Mouse (Mus musculus) intestine, embryonic 14.5 days (tissue): ENCODE data around the gene Krtcap2. TPM values are rescaled to one million over a fixed set of nuclear protein-coding genes. Genes with fewer than 3 reads are reported as not detected.

ENCODE experiments used
- ATAC-seq: fragments of 200-750 bp; cut with Nextera tagmentation; replicated peaks from 2 replicates; pipeline ENCODE4 v1.8.0; 2017; ENCODE audit warnings: low read depth, moderate number of reproducible peaks, moderate TSS enrichment, moderate library complexity; ENCODE audit not compliant: low FRiP score, low TSS enrichment
- DNase-seq: peaks from one replicate; pipeline ENCODE4 v3.0.0-alpha.2; 2018; ENCODE audit warnings: low spot score
- H3K27ac ChIP-seq: fragments of 300-500 bp; sonication (generic); 2 replicates; pipeline ENCODE4 v1.5.1; 2014; ENCODE audit warnings: low read depth, mild to moderate bottlenecking, control low read depth
- H3K27me3 ChIP-seq: fragments of 300-500 bp; sonication (generic); replicated peaks from 2 replicates; pipeline ENCODE4 v1.6.1; 2014; ENCODE audit warnings: low read length, control low read depth; ENCODE audit not compliant: control insufficient read depth, insufficient read depth
- H3K36me3 ChIP-seq: fragments of 300-500 bp; sonication (generic); 2 replicates; pipeline ENCODE4 v1.6.1; 2014; ENCODE audit warnings: low read length, control low read depth; ENCODE audit not compliant: control insufficient read depth, insufficient read depth
- H3K4me1 ChIP-seq: fragments of 300-500 bp; sonication (generic); replicated peaks from 2 replicates; pipeline ENCODE4 v1.6.1; 2014; ENCODE audit warnings: low read length, control low read depth, mixed read lengths; ENCODE audit not compliant: control insufficient read depth, insufficient read depth
- H3K4me2 ChIP-seq: fragments of 300-500 bp; sonication (generic); 2 replicates; pipeline ENCODE4 v1.6.1; 2014; ENCODE audit warnings: low read length
- H3K4me3 ChIP-seq: fragments of 300-500 bp; sonication (generic); 2 replicates; pipeline ENCODE4 v1.5.1; 2014; ENCODE audit warnings: low read depth, low read length, control low read depth, mixed read lengths
- H3K9ac ChIP-seq: fragments of 300-500 bp; sonication (generic); 2 replicates; pipeline ENCODE4 v1.6.1; 2014; ENCODE audit warnings: mild to moderate bottlenecking, low read length
- H3K9me3 ChIP-seq: fragments of 300-500 bp; sonication (generic); 2 replicates; pipeline ENCODE4 v1.6.1; 2016; ENCODE audit warnings: low read length, control low read depth; ENCODE audit not compliant: control insufficient read depth
- WGBS: fragments of 180-500 bp; shearing (Covaris S2); extraction: QIAGEN DNeasy Blood & Tissue Kit; methylation state at CpG from one replicate; pipeline ENCODE4 v1.1.7; 2014; 5-methylcytosine and 5-hydroxymethylcytosine counted together
- polyA plus RNA-seq: library from polyadenylated mRNA; unstranded; fragments of >200 nt; fragmentation: Nextera tagmentation; extraction: Ambion mirVana; gene quantifications from 2 replicates; pipeline ENCODE4 v1.2.1, GENCODE M21; 2014

Gene Krtcap2
- 331 and 346 TPM in 2 replicates for polyA plus RNA-seq

DNA sequence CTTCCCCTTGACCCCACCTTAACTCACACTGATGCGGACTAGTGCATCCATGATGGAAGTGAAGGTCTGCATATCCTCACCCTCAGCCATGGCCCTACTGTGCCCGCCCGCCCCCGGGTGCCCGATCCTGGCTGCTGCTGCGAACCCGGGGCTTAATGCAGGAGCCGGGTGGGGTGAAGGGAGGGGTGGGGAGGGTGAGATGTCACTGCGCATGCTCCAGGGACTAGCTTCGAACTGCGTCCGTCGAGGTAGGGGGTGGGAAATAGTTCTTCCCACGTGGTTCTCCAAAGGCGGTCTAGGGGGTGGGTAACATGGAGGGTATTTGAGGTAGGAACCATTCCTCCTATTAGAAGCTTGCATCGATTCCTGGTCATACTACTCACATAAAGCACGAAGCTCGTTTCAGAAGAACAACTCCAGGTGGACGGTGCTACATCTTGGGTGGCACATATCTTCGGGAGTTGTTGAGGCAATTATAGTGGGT, at the start of gene Krtcap2:
Gene Krtcap2, plus strand, starts transcription at position 279 of the 484 bp plus-strand sequence.
- Histone ChIP-seq H3K9me3 (no peaks in the 10 kb centered on the region), H3K27ac (peak within 1 kb of the TSS; percentile 52), H3K36me3 (peaks cover 9% of the 10 kb centered on the region), H3K4me1 (peaks cover 23% of the 10 kb centered on the region), H3K9ac (peak within 1 kb of the TSS; percentile 71), H3K27me3 (no peaks in the 10 kb centered on the region), H3K4me3 (peak within 1 kb of the TSS; percentile 65), H3K4me2 (peak within 1 kb of the TSS; percentile 89)
- ATAC-seq (peak; percentile 28), DNase-seq (no peak)
- WGBS = 3% methylated on average over 20 of the region's 20 CpGs

DNA sequence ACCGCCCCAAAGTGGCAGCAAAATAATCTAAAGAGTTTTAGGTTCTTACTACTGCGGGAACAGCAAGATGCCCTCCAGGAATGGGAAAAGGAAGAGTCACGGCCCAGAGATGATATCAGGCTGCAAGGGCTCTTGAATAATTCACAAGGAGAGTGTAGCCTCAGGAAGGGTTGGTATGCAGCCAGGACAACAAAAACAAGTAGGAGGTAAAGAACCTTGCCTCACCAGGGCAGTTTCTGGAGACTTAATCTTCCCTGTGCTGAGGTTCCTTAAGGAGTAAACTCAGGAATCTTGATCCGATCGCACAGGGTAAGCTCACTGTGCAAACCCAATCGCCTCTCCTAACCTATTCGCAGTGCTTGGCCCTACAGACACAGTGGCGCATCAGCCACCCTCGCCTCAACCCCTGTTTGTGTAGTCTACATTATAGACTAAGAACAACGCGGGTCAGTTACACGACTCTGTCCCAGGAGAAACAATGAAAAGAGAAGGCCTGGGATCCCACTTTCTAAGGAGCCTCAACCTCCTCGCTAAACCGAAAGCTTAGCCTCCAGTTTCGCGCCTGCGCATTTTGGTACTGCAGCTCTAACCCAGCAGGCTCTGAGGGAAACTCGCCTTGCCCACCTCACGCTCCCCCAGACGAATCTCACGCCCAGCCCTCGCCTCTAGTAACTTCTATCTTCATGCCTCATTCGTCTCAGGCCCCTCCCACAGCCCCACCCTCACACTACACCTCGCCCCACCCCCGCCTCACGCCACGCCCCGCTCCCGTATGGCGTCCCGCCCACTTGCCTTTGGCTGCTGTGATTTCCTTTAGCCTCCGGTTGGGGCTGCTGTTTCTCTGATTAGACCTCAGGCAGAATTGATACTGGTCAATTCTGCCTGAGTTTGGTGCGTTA, 49.5 kb upstream of the Krtcap2 start:
- H3K9ac ChIP-seq = peak overlapping the region; percentile 63
- no peaks in the 10 kb centered on the region for H3K27me3 ChIP-seq
- no peaks in the 10 kb centered on the region for H3K9me3 ChIP-seq
- 8% methylated on average over 33 of the region's 33 CpGs for WGBS
- H3K27ac ChIP-seq = peak overlapping the region; percentile 85
- peak; percentile 98 for ATAC-seq
- peak overlapping the region; percentile 42 for H3K4me3 ChIP-seq
- H3K4me1 ChIP-seq = peaks cover 6% of the 10 kb centered on the region; the same call in 1 of the 2 replicates
- peak overlapping the region; percentile 69 for H3K4me2 ChIP-seq
- no peaks in the 10 kb centered on the region for H3K36me3 ChIP-seq
- DNase-seq = peak; percentile 92

DNA sequence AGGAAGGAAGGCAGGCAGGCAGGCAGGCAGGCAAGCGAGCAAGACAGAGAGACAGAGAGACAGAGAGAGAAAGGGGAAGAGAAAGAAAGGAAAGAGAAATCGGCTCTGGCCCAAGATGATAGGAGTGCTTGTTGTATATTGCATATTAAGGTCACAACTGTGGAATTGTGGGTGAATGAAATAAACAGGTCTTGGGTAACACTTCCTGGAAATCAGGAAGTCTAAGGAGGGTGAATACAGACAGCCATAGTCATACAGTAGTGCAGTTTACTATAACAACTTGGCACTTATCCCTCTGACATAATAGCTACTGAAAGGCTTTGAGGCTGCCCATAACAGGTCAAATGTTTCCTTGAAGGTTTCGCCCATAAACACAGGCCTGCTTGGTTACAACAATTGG, 45.9 kb upstream of the Krtcap2 start:
- peaks cover 10% of the 10 kb centered on the region for H3K4me1 ChIP-seq
- H3K9ac ChIP-seq = no peak overlapping the region
- ATAC-seq = no peak
- no peak for DNase-seq
- H3K4me3 ChIP-seq = no peak overlapping the region
- H3K27me3 ChIP-seq = no peaks in the 10 kb centered on the region
- peaks cover 7% of the 10 kb centered on the region; the same call in 1 of the 2 replicates for H3K36me3 ChIP-seq
- no peak overlapping the region for H3K4me2 ChIP-seq
- no peak overlapping the region for H3K27ac ChIP-seq
- no peaks in the 10 kb centered on the region for H3K9me3 ChIP-seq
- 73% methylated on average over 3 of the region's 3 CpGs for WGBS

DNA sequence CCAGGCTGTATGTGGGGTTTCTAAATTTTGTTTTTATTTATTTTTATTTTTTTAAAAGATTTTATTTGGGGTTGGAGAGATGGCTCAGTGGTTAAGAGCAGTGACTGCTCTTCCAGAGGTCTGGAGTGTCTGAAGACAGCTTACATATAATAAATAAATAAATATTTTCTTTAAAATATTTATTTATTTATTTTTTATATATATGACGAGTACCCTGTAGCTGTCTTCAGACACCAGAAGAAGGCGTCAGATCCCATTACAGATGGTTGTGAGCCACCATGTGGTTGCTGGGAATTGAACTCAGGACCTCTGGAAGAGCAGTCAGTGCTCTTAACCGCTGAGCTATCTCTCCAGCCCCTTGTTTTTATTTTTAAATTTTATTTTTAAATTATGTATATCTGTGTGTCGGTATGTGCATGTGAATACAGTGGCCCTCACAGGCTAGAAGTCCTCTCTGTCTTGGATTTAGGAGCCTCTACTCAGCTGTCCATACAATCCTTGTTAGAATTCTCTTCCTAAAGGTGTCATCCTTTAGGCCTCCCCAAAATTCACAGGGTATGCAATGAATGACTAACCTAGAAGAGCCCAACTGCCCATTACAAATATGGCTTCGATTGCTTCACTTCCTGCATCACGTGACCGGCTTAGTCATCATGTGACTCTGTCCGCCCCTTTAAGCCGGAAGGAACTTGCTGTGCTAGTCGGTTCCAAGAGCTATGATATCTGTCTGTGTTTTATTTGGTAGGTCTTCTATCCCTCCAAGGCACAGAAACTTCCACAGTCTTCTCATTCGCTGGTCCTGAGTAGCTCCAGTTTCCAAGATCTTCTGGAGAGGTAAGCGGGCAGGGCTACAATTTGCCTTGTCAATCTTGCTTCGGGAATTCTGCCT, 43.3 kb upstream of the Krtcap2 start, which contains the start of gene Gba:
Gene Gba, plus strand, starts transcription at position 676 of the 889 bp plus-strand sequence.
- DNase-seq (peak; percentile 92), ATAC-seq (peak; percentile 92)
- Histone ChIP-seq H3K27me3 (no peaks in the 10 kb centered on the region), H3K9ac (peak within 1 kb of the TSS; percentile 49), H3K4me1 (peaks cover 4% of the 10 kb centered on the region), H3K9me3 (no peaks in the 10 kb centered on the region), H3K27ac (no peak within 1 kb of the TSS), H3K4me2 (peak within 1 kb of the TSS; percentile 68), H3K4me3 (peak within 1 kb of the TSS; percentile 67), H3K36me3 (peaks cover 32% of the 10 kb centered on the region)
- 23% methylated on average over 13 of the region's 13 CpGs for WGBS

DNA sequence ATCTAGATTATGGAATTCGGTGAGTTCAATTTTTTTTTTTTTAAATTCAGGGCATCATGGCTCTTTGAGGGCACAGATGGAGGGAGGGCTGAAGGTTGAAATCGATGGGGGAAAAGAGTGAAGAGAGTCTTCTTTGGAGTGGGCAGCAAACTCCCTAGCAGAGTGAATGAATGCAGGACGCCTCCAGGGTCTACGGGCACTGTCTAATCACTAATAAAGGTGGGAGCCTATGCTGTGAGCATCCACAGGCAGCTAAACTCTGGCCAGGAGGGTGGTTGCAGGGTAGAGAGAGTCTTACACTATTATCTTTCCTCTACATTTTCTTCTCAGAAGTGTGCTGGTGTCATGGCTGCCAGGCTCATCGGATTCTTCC, 42.6 kb upstream of the Krtcap2 start:
- H3K27ac ChIP-seq = no peak overlapping the region
- H3K4me2 ChIP-seq = peak overlapping the region; percentile 68
- WGBS = 31% methylated on average over 5 of the region's 5 CpGs

DNA sequence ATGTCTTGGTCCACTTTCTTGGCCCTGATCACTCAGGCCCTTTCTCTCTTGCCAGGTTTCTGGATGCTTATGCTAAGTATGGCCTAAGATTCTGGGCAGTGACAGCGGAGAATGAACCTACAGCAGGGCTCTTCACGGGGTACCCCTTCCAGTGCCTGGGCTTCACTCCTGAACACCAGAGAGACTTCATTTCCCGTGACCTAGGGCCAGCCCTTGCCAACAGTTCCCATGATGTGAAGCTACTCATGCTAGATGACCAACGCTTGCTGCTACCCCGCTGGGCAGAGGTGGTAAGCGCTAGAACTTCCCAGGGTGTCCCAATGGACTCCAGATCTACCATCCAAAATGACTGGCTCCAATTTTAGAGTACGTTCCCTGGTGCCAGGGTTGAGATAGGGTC, 39.7 kb upstream of the Krtcap2 start:
- peaks cover 4% of the 10 kb centered on the region for H3K4me1 ChIP-seq
- H3K27me3 ChIP-seq = no peaks in the 10 kb centered on the region
- H3K27ac ChIP-seq = no peak overlapping the region
- ATAC-seq = no peak
- H3K4me2 ChIP-seq = no peak overlapping the region
- no peaks in the 10 kb centered on the region for H3K9me3 ChIP-seq
- 95% methylated on average over 7 of the region's 7 CpGs for WGBS
- no peak for DNase-seq
- no peak overlapping the region for H3K9ac ChIP-seq
- H3K4me3 ChIP-seq = no peak overlapping the region
- H3K36me3 ChIP-seq = peaks cover 67% of the 10 kb centered on the region

More for the DNA sequence above, 42.6 kb upstream of the Krtcap2 start:
- H3K4me3 ChIP-seq = peak overlapping the region; percentile 67
- no peaks in the 10 kb centered on the region for H3K9me3 ChIP-seq
- H3K36me3 ChIP-seq = peaks cover 38% of the 10 kb centered on the region
- peaks cover 4% of the 10 kb centered on the region for H3K4me1 ChIP-seq
- peak; percentile 14; the same call in 1 of the 2 replicates for ATAC-seq
- peak overlapping the region; percentile 49 for H3K9ac ChIP-seq
- DNase-seq = no peak
- no peaks in the 10 kb centered on the region for H3K27me3 ChIP-seq

DNA sequence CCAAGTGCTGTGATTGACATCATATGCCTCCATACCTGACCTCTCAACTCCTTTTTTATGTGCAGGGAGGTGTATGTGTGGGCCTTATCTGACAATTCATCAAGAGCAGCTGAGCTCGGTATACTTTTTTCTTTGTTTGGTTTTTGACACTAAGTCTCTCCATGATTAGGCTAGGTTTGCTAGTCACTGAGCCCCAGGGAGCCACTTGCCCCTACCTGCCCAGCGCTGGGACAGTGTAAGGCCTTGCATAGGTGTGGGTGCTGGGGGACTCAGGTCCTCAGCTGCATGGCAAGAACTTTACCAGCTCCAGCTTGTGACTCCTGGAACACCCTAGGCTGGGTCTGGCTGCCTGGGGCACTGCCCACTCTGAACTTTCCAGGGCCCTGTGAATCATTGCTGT, 39.1 kb upstream of the Krtcap2 start:
- WGBS = 87% methylated on average over 2 of the region's 2 CpGs
- peaks cover 67% of the 10 kb centered on the region for H3K36me3 ChIP-seq
- H3K4me3 ChIP-seq = no peak overlapping the region
- H3K27me3 ChIP-seq = no peaks in the 10 kb centered on the region
- peaks cover 4% of the 10 kb centered on the region for H3K4me1 ChIP-seq
- no peak overlapping the region for H3K27ac ChIP-seq
- no peaks in the 10 kb centered on the region for H3K9me3 ChIP-seq
- no peak for ATAC-seq
- no peak overlapping the region for H3K9ac ChIP-seq
- no peak for DNase-seq
- no peak overlapping the region for H3K4me2 ChIP-seq

DNA sequence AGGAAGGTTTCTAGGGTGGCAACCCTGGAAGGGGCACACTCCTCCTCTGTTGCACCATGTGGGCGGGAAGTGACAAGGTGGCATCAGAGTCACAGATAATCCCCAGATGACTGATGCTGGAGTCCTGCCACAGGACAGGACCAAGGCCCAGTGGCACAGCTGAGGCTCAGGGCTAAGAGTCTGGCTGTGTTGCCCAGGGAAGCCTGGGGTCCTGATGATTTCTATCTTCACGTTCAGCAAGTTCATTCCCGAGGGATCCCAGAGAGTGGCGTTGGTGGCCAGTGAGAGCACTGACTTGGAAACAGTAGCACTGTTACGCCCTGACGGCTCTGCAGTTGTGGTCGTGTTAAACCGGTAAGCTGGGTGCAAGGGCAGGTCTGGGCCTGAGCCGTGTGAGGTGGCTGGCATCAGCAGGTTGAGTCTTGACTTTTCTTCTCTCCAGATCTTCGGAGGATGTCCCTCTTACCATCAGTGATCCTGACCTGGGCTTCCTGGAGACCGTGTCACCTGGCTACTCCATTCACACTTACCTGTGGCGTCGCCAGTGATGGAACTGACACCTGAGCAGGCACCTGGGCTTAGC, 37.6 kb upstream of the Krtcap2 start:
- Histone ChIP-seq H3K4me3 (no peak overlapping the region), H3K27me3 (no peaks in the 10 kb centered on the region), H3K9ac (no peak overlapping the region), H3K36me3 (peaks cover 67% of the 10 kb centered on the region), H3K4me1 (peaks cover 11% of the 10 kb centered on the region), H3K4me2 (no peak overlapping the region), H3K9me3 (no peaks in the 10 kb centered on the region), H3K27ac (no peak overlapping the region)
- DNase-seq (no peak), ATAC-seq (no peak)
- WGBS = 93% methylated on average over 13 of the region's 13 CpGs
